Mouse (Mus musculus): ENCODE results near the gene Alox5ap. TPM values are rescaled to one million over a fixed set of nuclear protein-coding genes. Genes with fewer than 3 reads are reported as not detected.

The Alox5ap gene
- polyA plus RNA-seq, 1 experiment from 2014 or later, result 17.8 TPM

DNA sequence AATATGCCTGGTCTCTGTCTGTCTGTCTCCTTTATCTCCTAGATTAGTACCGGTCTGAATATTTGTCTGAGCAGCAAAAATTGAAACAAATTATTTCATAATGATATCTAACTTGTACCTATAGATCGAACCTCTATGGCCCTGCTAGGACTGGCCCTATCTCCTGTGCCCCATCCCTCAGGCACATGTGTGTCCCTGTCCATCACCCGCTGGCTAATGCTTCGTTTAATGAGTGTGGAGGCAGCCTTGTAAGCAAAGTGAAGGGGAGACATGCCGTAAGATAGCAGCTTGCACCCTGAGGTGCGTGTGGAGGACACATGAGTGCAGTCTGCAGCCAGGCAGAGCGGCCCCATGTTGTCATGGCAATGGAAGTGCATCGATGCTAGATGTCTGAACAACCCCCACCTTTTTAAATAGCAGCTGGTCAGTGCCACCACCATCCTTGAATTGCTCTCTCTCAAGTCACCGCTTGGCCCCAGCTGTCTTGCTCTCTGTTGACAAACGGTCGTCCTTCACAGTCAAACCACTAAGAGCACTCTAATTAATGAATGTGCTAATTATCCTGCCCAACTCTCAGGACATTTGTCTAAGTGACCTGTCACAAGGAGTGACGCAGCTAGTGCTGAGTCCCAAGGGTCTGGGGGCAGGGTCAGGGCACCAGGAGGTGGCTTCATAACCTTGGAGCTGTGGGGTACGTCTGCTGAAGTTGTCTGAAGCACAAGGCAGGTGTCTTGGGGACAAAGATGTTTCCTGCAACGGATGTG lies 6.9 kb upstream of the Alox5ap start:
- Histone ChIP-seq H3K36me3 (ENCODE audit: insufficient read depth, low read length) (no peaks in the 10 kb centered on the region), H3K9ac (replicated peaks; ENCODE audit: low read length) (no peak overlapping the region), H3K4me1 (ENCODE audit: insufficient read depth, low read length) (peaks cover 6% of the 10 kb centered on the region; the same call in 1 of the 2 replicates), H3K9me3 (ENCODE audit: low read length) (no peaks in the 10 kb centered on the region), H3K27ac (ENCODE audit: low read length) (no peak overlapping the region), H3K4me3 (ENCODE audit: low read length) (no peak overlapping the region), H3K27me3 (ENCODE audit: insufficient read depth, low read length) (no peaks in the 10 kb centered on the region), H3K4me2 (replicated peaks; ENCODE audit: low read depth, low read length) (no peak overlapping the region)
- peak; percentile 27; the same call in 1 of the 2 replicates for ATAC-seq (ENCODE audit: low FRiP score, low TSS enrichment)
- WGBS, result 45% methylated on average over 14 of the region's 14 CpGs

GRCm38 (mm10) chr5:149259093-149259492 lies 5.5 kb upstream of the Alox5ap start:
- Histone ChIP-seq H3K4me1 (ENCODE audit: insufficient read depth, low read length) (peaks cover 6% of the 10 kb centered on the region; the same call in 1 of the 2 replicates), H3K27me3 (ENCODE audit: insufficient read depth, low read length) (no peaks in the 10 kb centered on the region), H3K9me3 (ENCODE audit: low read length) (no peaks in the 10 kb centered on the region), H3K9ac (replicated peaks; ENCODE audit: low read length) (no peak overlapping the region; the same call in 1 of the 2 replicates), H3K36me3 (ENCODE audit: insufficient read depth, low read length) (no peaks in the 10 kb centered on the region), H3K4me2 (replicated peaks; ENCODE audit: low read depth, low read length) (peak overlapping the region; percentile 36), H3K27ac (ENCODE audit: low read length) (no peak overlapping the region), H3K4me3 (ENCODE audit: low read length) (no peak overlapping the region)
- WGBS, result 18% methylated on average over 16 of the region's 16 CpGs
- no peak for ATAC-seq (ENCODE audit: low FRiP score, low TSS enrichment)

GRCm38 (mm10) chr5:149261449-149261848 lies 3.1 kb upstream of the Alox5ap start:
- Histone ChIP-seq H3K4me1 (ENCODE audit: insufficient read depth, low read length) (peaks cover 6% of the 10 kb centered on the region; the same call in 1 of the 2 replicates), H3K27ac (ENCODE audit: low read length) (no peak overlapping the region), H3K4me2 (replicated peaks; ENCODE audit: low read depth, low read length) (no peak overlapping the region), H3K27me3 (ENCODE audit: insufficient read depth, low read length) (no peaks in the 10 kb centered on the region), H3K36me3 (ENCODE audit: insufficient read depth, low read length) (no peaks in the 10 kb centered on the region), H3K9ac (replicated peaks; ENCODE audit: low read length) (no peak overlapping the region), H3K4me3 (ENCODE audit: low read length) (no peak overlapping the region), H3K9me3 (ENCODE audit: low read length) (no peaks in the 10 kb centered on the region)
- WGBS, result 79% methylated on average over 7 of the region's 7 CpGs
- no peak for ATAC-seq (ENCODE audit: low FRiP score, low TSS enrichment)

DNA sequence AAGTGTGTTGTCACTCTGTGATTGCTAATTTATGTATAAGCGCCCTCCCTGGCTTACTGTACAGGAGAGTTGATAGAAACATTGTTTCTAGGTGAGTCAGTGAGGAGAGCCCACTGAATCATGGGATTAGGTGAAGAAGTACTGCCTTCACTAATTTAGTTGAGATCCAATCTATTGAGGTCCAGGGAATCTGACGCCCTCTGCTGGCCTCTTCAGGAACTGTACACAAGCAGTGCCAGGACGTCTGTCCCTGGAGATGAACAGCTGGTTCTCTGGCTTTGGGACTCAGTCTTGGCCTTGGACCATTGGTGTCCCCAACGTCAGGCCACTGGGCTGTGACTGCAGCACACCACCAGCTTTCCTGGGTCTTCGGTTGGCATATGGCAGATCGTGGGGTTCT lies 2.7 kb upstream of the Alox5ap start:
- ATAC-seq (ENCODE audit: low FRiP score, low TSS enrichment), result no peak

DNA sequence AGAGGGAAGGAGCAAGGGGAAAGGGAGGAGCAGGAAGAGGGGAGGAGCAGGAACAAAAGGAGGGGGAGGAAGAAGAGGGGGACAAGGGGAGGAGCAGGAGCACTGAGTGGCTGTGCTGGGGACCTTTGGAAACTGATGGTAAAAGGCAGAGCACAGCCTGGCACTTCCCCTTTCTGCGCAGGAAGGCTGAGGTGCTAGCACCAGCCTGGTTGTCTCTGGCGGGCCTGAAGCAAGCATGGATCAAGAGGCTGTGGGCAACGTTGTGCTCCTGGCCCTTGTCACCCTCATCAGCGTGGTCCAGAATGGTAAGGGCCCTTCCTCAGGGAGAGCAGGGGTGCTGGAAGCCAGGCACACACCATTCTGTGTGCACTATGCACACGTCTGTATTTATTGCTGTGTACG lies 312 bp downstream of the Alox5ap start:
- peak; percentile 18; the same call in 1 of the 2 replicates for ATAC-seq (ENCODE audit: low FRiP score, low TSS enrichment)
- 62% methylated on average over 6 of the region's 6 CpGs for WGBS
- H3K4me3 ChIP-seq (ENCODE audit: low read length), result no peak overlapping the region
- H3K36me3 ChIP-seq (ENCODE audit: insufficient read depth, low read length), result no peaks in the 10 kb centered on the region
- H3K27ac ChIP-seq (ENCODE audit: low read length), result no peak overlapping the region
- H3K27me3 ChIP-seq (ENCODE audit: insufficient read depth, low read length), result no peaks in the 10 kb centered on the region
- no peak overlapping the region for H3K9ac ChIP-seq (replicated peaks; ENCODE audit: low read length)
- 0 out of 2 replicates have a peak, but pooled peaks cover 7% of the 10 kb centered on the region for H3K4me1 ChIP-seq (ENCODE audit: insufficient read depth, low read length)
- no peaks in the 10 kb centered on the region for H3K9me3 ChIP-seq (ENCODE audit: low read length)
- no peak overlapping the region for H3K4me2 ChIP-seq (replicated peaks; ENCODE audit: low read depth, low read length)

More for the DNA sequence above, 2.7 kb upstream of the Alox5ap start:
- Histone ChIP-seq H3K9me3 (ENCODE audit: low read length) (no peaks in the 10 kb centered on the region), H3K36me3 (ENCODE audit: insufficient read depth, low read length) (no peaks in the 10 kb centered on the region), H3K4me1 (ENCODE audit: insufficient read depth, low read length) (peaks cover 6% of the 10 kb centered on the region; the same call in 1 of the 2 replicates), H3K27me3 (ENCODE audit: insufficient read depth, low read length) (no peaks in the 10 kb centered on the region), H3K4me2 (replicated peaks; ENCODE audit: low read depth, low read length) (no peak overlapping the region), H3K27ac (ENCODE audit: low read length) (no peak overlapping the region), H3K9ac (replicated peaks; ENCODE audit: low read length) (no peak overlapping the region), H3K4me3 (ENCODE audit: low read length) (no peak overlapping the region)
- WGBS, result 64% methylated on average over 6 of the region's 6 CpGs

GRCm38 (mm10) chr5:149266761-149267221 lies 2.2 kb downstream of the Alox5ap start:
- WGBS, result 73% methylated on average over 8 of the region's 8 CpGs
- ATAC-seq (ENCODE audit: low FRiP score, low TSS enrichment), result no peak
- H3K4me3 ChIP-seq (ENCODE audit: low read length), result no peak overlapping the region

DNA sequence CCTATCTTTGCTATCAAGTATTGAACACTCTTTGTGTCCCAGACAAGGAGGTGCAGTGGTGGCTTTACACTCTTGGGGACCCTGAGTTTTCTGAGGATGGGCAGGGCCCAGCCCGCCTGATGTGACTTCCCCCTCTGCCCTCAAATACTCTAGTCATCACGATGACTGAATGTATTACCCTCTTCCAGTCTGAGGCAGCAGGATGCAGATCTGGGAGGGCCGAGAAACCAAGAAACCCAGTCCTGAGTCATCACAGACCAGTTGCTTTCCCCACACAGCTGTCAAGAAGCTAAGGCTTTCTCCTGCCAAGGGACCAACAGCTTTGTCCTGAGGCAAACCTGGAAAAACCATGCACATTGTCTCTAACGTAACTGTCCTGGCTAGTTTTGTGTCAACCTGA lies 2.9 kb downstream of the Alox5ap start:
- Histone ChIP-seq H3K27ac (ENCODE audit: low read length) (no peak overlapping the region), H3K4me1 (ENCODE audit: insufficient read depth, low read length) (0 out of 2 replicates have a peak, but pooled peaks cover 7% of the 10 kb centered on the region), H3K9ac (replicated peaks; ENCODE audit: low read length) (no peak overlapping the region), H3K4me3 (ENCODE audit: low read length) (no peak overlapping the region), H3K27me3 (ENCODE audit: insufficient read depth, low read length) (no peaks in the 10 kb centered on the region), H3K9me3 (ENCODE audit: low read length) (peaks cover 6% of the 10 kb centered on the region; the same call in 1 of the 2 replicates), H3K4me2 (replicated peaks; ENCODE audit: low read depth, low read length) (no peak overlapping the region), H3K36me3 (ENCODE audit: insufficient read depth, low read length) (no peaks in the 10 kb centered on the region)
- WGBS, result 75% methylated on average over 4 of the region's 4 CpGs
- no peak for ATAC-seq (ENCODE audit: low FRiP score, low TSS enrichment)

More at GRCm38 (mm10) chr5:149266761-149267221, 2.2 kb downstream of the Alox5ap start:
- Histone ChIP-seq H3K9me3 (ENCODE audit: low read length) (peaks cover 6% of the 10 kb centered on the region; the same call in 1 of the 2 replicates), H3K4me2 (replicated peaks; ENCODE audit: low read depth, low read length) (no peak overlapping the region), H3K27ac (ENCODE audit: low read length) (no peak overlapping the region), H3K9ac (replicated peaks; ENCODE audit: low read length) (no peak overlapping the region), H3K27me3 (ENCODE audit: insufficient read depth, low read length) (no peaks in the 10 kb centered on the region), H3K36me3 (ENCODE audit: insufficient read depth, low read length) (no peaks in the 10 kb centered on the region), H3K4me1 (ENCODE audit: insufficient read depth, low read length) (0 out of 2 replicates have a peak, but pooled peaks cover 7% of the 10 kb centered on the region)

DNA sequence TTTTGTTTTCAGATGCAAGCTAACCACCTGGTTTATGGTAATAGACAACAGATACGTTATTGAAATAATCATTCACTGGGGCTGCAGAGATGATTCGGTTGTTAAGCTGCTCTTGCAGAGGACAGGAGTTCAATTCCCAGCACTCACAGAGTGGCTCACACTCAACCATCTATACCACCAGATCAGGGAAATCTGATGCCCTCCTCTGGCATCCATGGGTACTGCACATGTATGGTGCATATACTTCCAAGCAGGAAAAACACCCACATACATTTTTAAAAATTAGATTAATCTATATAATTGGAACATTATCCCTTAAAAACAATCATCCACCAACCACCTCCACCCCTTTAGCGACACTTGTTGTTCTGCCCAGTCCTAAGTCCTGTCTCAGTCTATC lies 6.7 kb downstream of the Alox5ap start:
- H3K4me2 ChIP-seq (replicated peaks; ENCODE audit: low read depth, low read length), result no peak overlapping the region
- no peak overlapping the region for H3K27ac ChIP-seq (ENCODE audit: low read length)
- no peaks in the 10 kb centered on the region for H3K36me3 ChIP-seq (ENCODE audit: insufficient read depth, low read length)
- peaks cover 11% of the 10 kb centered on the region; the same call in 1 of the 2 replicates for H3K4me1 ChIP-seq (ENCODE audit: insufficient read depth, low read length)
- 95% methylated on average over 3 of the region's 3 CpGs for WGBS
- no peak overlapping the region for H3K4me3 ChIP-seq (ENCODE audit: low read length)
- peaks cover 12% of the 10 kb centered on the region for H3K9me3 ChIP-seq (ENCODE audit: low read length)
- no peak for ATAC-seq (ENCODE audit: low FRiP score, low TSS enrichment)
- H3K9ac ChIP-seq (replicated peaks; ENCODE audit: low read length), result no peak overlapping the region
- H3K27me3 ChIP-seq (ENCODE audit: insufficient read depth, low read length), result no peaks in the 10 kb centered on the region

GRCm38 (mm10) chr5:149272535-149272934 lies 8.0 kb downstream of the Alox5ap start:
- 72% methylated on average over 4 of the region's 4 CpGs for WGBS

More at GRCm38 (mm10) chr5:149272535-149272934, 8.0 kb downstream of the Alox5ap start:
- no peak overlapping the region for H3K4me3 ChIP-seq (ENCODE audit: low read length)
- ATAC-seq (ENCODE audit: low FRiP score, low TSS enrichment), result no peak
- H3K4me2 ChIP-seq (replicated peaks; ENCODE audit: low read depth, low read length), result no peak overlapping the region
- no peaks in the 10 kb centered on the region for H3K36me3 ChIP-seq (ENCODE audit: insufficient read depth, low read length)
- H3K9ac ChIP-seq (replicated peaks; ENCODE audit: low read length), result no peak overlapping the region
- H3K27ac ChIP-seq (ENCODE audit: low read length), result no peak overlapping the region
- H3K27me3 ChIP-seq (ENCODE audit: insufficient read depth, low read length), result no peaks in the 10 kb centered on the region
- peaks cover 12% of the 10 kb centered on the region for H3K9me3 ChIP-seq (ENCODE audit: low read length)
- peaks cover 11% of the 10 kb centered on the region; the same call in 1 of the 2 replicates for H3K4me1 ChIP-seq (ENCODE audit: insufficient read depth, low read length)
